Mouse (Mus musculus): ENCODE data around the gene Cabin1.

The Cabin1 gene

GRCm38 (mm10) chr10:75764519-75765473 lies 655 bp upstream of the Cabin1 start:
- DNase-seq: peak; percentile 82

GRCm38 (mm10) chr10:75762413-75762812 lies 1.7 kb downstream of the Cabin1 start:
- DNase-seq: no peak

- no peak for DNase-seq
These were observed 3.8 kb downstream of the Cabin1 start for GRCm38 (mm10) chr10:75760311-75760710.

GRCm38 (mm10) chr10:75756719-75757118 lies 7.4 kb downstream of the Cabin1 start:
- DNase-seq: no peak

GRCm38 (mm10) chr10:75744017-75744416 lies 20.1 kb downstream of the Cabin1 start:
- peak; percentile 90 for DNase-seq

- peak; percentile 78 for DNase-seq
These were observed 20.8 kb downstream of the Cabin1 start for GRCm38 (mm10) chr10:75743369-75743768.

- DNase-seq: peak; percentile 41
These were observed 23.3 kb downstream of the Cabin1 start for GRCm38 (mm10) chr10:75740866-75741265.

- DNase-seq: no peak
These were observed 38.7 kb downstream of the Cabin1 start for GRCm38 (mm10) chr10:75725449-75725848.

- DNase-seq: peak; percentile 30
These were observed 43.9 kb downstream of the Cabin1 start for GRCm38 (mm10) chr10:75720215-75720614.

GRCm38 (mm10) chr10:75714795-75715194 lies 49.3 kb downstream of the Cabin1 start:
- no peak for DNase-seq

GRCm38 (mm10) chr10:75713026-75713425 lies 51.1 kb downstream of the Cabin1 start:
- DNase-seq: peak; percentile 69

GRCm38 (mm10) chr10:75710210-75710609 lies 53.9 kb downstream of the Cabin1 start:
- DNase-seq: no peak

- no peak for DNase-seq
These were observed 54.9 kb downstream of the Cabin1 start for GRCm38 (mm10) chr10:75709261-75709660.

- DNase-seq: peak; percentile 44
These were observed 55.5 kb downstream of the Cabin1 start for GRCm38 (mm10) chr10:75708633-75708992.

GRCm38 (mm10) chr10:75707901-75708632 lies 56.1 kb downstream of the Cabin1 start:
- DNase-seq: no peak

GRCm38 (mm10) chr10:75706632-75707216 lies 57.4 kb downstream of the Cabin1 start:
- no peak for DNase-seq

GRCm38 (mm10) chr10:75705681-75706400 lies 58.3 kb downstream of the Cabin1 start:
- DNase-seq: peak; percentile 41

GRCm38 (mm10) chr10:75704212-75705185 lies 59.6 kb downstream of the Cabin1 start:
- peak; percentile 99 for DNase-seq

GRCm38 (mm10) chr10:75703504-75703903 lies 60.6 kb downstream of the Cabin1 start:
- peak; percentile 66 for DNase-seq

GRCm38 (mm10) chr10:75702494-75702893 lies 61.6 kb downstream of the Cabin1 start:
- DNase-seq: no peak

- no peak for DNase-seq
These were observed 62.9 kb downstream of the Cabin1 start for GRCm38 (mm10) chr10:75701280-75701679.

Data from cerebellum, adult 9-10 months (tissue).